Mouse (Mus musculus) midbrain, embryonic 13.5 days (tissue): ENCODE data around the gene Gm6676. TPM values are rescaled to one million over a fixed set of nuclear protein-coding genes. Genes with fewer than 3 reads are reported as not detected.
A peak's percentile ranks its signal among the peaks of the same experiment; 100 is the strongest.
"Not testable (repeated sequence)": the region's sequence is repeated elsewhere in the genome, so short reads cannot be mapped to it uniquely, and the experiment has no call there.

ENCODE experiments used
- ATAC-seq: fragments of 200-750 bp; cut with Nextera tagmentation; 2 replicates; pipeline ENCODE4 v1.8.0; 2017; ENCODE audit warnings: mild to moderate bottlenecking, moderate TSS enrichment, moderate library complexity
- H3K27ac ChIP-seq: fragments of 300-500 bp; sonication (generic); 2 replicates; pipeline ENCODE4 v1.5.1; 2015; ENCODE audit warnings: inconsistent platforms, mild to moderate bottlenecking, moderate library complexity
- H3K27me3 ChIP-seq: fragments of 300-500 bp; sonication (generic); 2 replicates; pipeline ENCODE4 v1.6.1; 2015; ENCODE audit warnings: mild to moderate bottlenecking, inconsistent platforms
- H3K36me3 ChIP-seq: fragments of 300-500 bp; sonication (generic); 2 replicates; pipeline ENCODE4 v1.6.1; 2015; ENCODE audit warnings: mild to moderate bottlenecking, inconsistent platforms
- H3K4me1 ChIP-seq: fragments of 300-500 bp; sonication (generic); replicated peaks from 2 replicates; pipeline ENCODE4 v1.6.1; 2015; ENCODE audit warnings: inconsistent platforms
- H3K4me2 ChIP-seq: fragments of 300-500 bp; sonication (generic); replicated peaks from 2 replicates; pipeline ENCODE4 v1.6.1; 2015; ENCODE audit warnings: moderate library complexity, mild to moderate bottlenecking, inconsistent platforms
- H3K4me3 ChIP-seq: fragments of 300-500 bp; sonication (generic); replicated peaks from 2 replicates; pipeline ENCODE4 v1.5.1; 2015; ENCODE audit warnings: mild to moderate bottlenecking, inconsistent platforms
- H3K9ac ChIP-seq: fragments of 300-500 bp; sonication (generic); replicated peaks from 2 replicates; pipeline ENCODE4 v1.6.1; 2015; ENCODE audit warnings: mild to moderate bottlenecking, inconsistent platforms
- H3K9me3 ChIP-seq: fragments of 300-500 bp; sonication (generic); 2 replicates; pipeline ENCODE4 v1.6.1; 2016; ENCODE audit warnings: mild to moderate bottlenecking, inconsistent platforms
- WGBS: fragments of 180-500 bp; shearing (Covaris S2); methylation state at CpG from one replicate; pipeline ENCODE4 v1.1.7; 2015; 5-methylcytosine and 5-hydroxymethylcytosine counted together
- polyA plus RNA-seq: library from polyadenylated mRNA; unstranded; fragments of >200 nt; fragmentation: Nextera tagmentation; extraction: Ambion mirVana; gene quantifications from 2 replicates; pipeline ENCODE4 v1.2.1, GENCODE M21; 2015

Gene Gm6676
- polyA plus RNA-seq, result not detected in 2 replicates

- not testable (repeated sequence) for H3K36me3 ChIP-seq, H3K27ac ChIP-seq, H3K4me1 ChIP-seq, H3K9me3 ChIP-seq, H3K4me3 ChIP-seq, H3K4me2 ChIP-seq, H3K9ac ChIP-seq, H3K27me3 ChIP-seq, ATAC-seq
- no CpG with 5 or more reads among the region's 2 CpGs for WGBS
Observed at GRCm38 (mm10) chr14:7125312-7125711, at the start of gene Gm6676. Gm6676 (minus strand) TSS chr14:7125412.

GRCm38 (mm10) chr14:7174483-7174971 lies 49.3 kb upstream of the Gm6676 start, which contains the start of gene Gm3512:
Gm3512 (minus strand) TSS chr14:7174533.
- H3K4me3 ChIP-seq, H3K27me3 ChIP-seq, H3K36me3 ChIP-seq, H3K4me1 ChIP-seq, H3K4me2 ChIP-seq, H3K9me3 ChIP-seq, H3K9ac ChIP-seq, H3K27ac ChIP-seq: not testable (repeated sequence)
- 0 out of 2 replicates have a peak, but pooled peaks have one; percentile 74 for ATAC-seq
- WGBS, result no CpG with 5 or more reads among the region's 37 CpGs

- peak; percentile 88 for ATAC-seq
- H3K4me1 ChIP-seq, H3K9me3 ChIP-seq, H3K27me3 ChIP-seq, H3K36me3 ChIP-seq: not testable (repeated sequence)
- peak overlapping the region; percentile 52 for H3K4me2 ChIP-seq
- WGBS, result 0% methylated on average over 13 of the region's 54 CpGs
- peak overlapping the region; percentile 48 for H3K4me3 ChIP-seq
- peak overlapping the region; percentile 89 for H3K27ac ChIP-seq
- H3K9ac ChIP-seq, result peak overlapping the region; percentile 77
Observed at GRCm38 (mm10) chr14:7105124-7105802, 19.9 kb downstream of the Gm6676 start.

GRCm38 (mm10) chr14:7100521-7100920 lies 24.7 kb downstream of the Gm6676 start, which contains the start of gene Gm3696:
Gm3696 (minus strand) TSS chr14:7100621.
- H3K4me1 ChIP-seq, H3K4me2 ChIP-seq, H3K36me3 ChIP-seq, H3K9me3 ChIP-seq, H3K27me3 ChIP-seq, H3K4me3 ChIP-seq, H3K9ac ChIP-seq, H3K27ac ChIP-seq, ATAC-seq: not testable (repeated sequence)
- 91% methylated on average over 1 of the region's 3 CpGs for WGBS

Other genes with a start within 250 kb of the Gm6676 start
- gene Gm3667, start 235.4 kb downstream of the Gm6676 start, polyA plus RNA-seq, result 5.1 and 5.7 TPM in 2 replicates
- not detected in 2 replicates for gene Gm6356, start 151.6 kb downstream of the Gm6676 start, polyA plus RNA-seq
- gene Gm10406, start 98.0 kb downstream of the Gm6676 start, polyA plus RNA-seq, result 2.6 and 2.8 TPM in 2 replicates
- not detected in 2 replicates for gene Gm3685, start 80.4 kb downstream of the Gm6676 start, polyA plus RNA-seq
- 4.8 and 5.3 TPM in 2 replicates for gene Gm3696, start 24.8 kb downstream of the Gm6676 start, polyA plus RNA-seq
- 8.0 and 8.8 TPM in 2 replicates for gene Gm3512, start 49.1 kb upstream of the Gm6676 start, polyA plus RNA-seq
- gene Gm16434, start 69.1 kb upstream of the Gm6676 start, polyA plus RNA-seq, result not detected in 2 replicates
- not detected in 2 replicates for gene Gm3727, start 139.3 kb upstream of the Gm6676 start, polyA plus RNA-seq
- gene Gm3739, start 189.6 kb upstream of the Gm6676 start, polyA plus RNA-seq, result 4.2 and 5.2 TPM in 2 replicates
- not detected in 2 replicates for gene Gm5797, start 207.0 kb upstream of the Gm6676 start, polyA plus RNA-seq
- not detected in 2 replicates for gene Gm8374, start 239.7 kb upstream of the Gm6676 start, polyA plus RNA-seq